Mouse (Mus musculus): ENCODE results near the gene Igsf11. TPM values are rescaled to one million over a fixed set of nuclear protein-coding genes. Genes with fewer than 3 reads are reported as not detected.

Gene Igsf11
- polyA plus RNA-seq, 1 experiment from 2014 or later, result 2.5 TPM

GRCm38 (mm10) chr16:39056961-39057360 lies 164.5 kb downstream of the Igsf11 start:
- Histone ChIP-seq H3K27me3 (replicated peaks) (no peaks in the 10 kb centered on the region), H3K9ac (no peak overlapping the region), H3K4me2 (no peak overlapping the region), H3K27ac (no peak overlapping the region), H3K4me3 (replicated peaks) (no peak overlapping the region), H3K36me3 (no peaks in the 10 kb centered on the region), H3K9me3 (no peaks in the 10 kb centered on the region), H3K4me1 (no peaks in the 10 kb centered on the region)
- 32% methylated on average over 12 of the region's 12 CpGs for WGBS
- no peak for ATAC-seq (ENCODE audit: insufficient read depth, low FRiP score, low read depth)

GRCm38 (mm10) chr16:39058869-39059268 lies 166.4 kb downstream of the Igsf11 start:
- Histone ChIP-seq H3K4me3 (replicated peaks) (no peak overlapping the region), H3K4me2 (no peak overlapping the region), H3K36me3 (no peaks in the 10 kb centered on the region), H3K4me1 (no peaks in the 10 kb centered on the region), H3K27ac (no peak overlapping the region), H3K27me3 (replicated peaks) (no peaks in the 10 kb centered on the region), H3K9ac (no peak overlapping the region), H3K9me3 (no peaks in the 10 kb centered on the region)
- no peak for ATAC-seq (ENCODE audit: insufficient read depth, low FRiP score, low read depth)
- 83% methylated on average over 2 of the region's 2 CpGs for WGBS

- no peak for ATAC-seq (ENCODE audit: insufficient read depth, low FRiP score, low read depth)
- no peaks in the 10 kb centered on the region for H3K9me3 ChIP-seq
- WGBS, result 33% methylated on average over 5 of the region's 5 CpGs
- no peak overlapping the region for H3K27ac ChIP-seq
- H3K9ac ChIP-seq, result no peak overlapping the region
- H3K4me2 ChIP-seq, result no peak overlapping the region
- no peaks in the 10 kb centered on the region for H3K4me1 ChIP-seq
- H3K36me3 ChIP-seq, result no peaks in the 10 kb centered on the region
- H3K4me3 ChIP-seq (replicated peaks), result no peak overlapping the region
- no peaks in the 10 kb centered on the region for H3K27me3 ChIP-seq (replicated peaks)
These were observed 170.1 kb downstream of the Igsf11 start for GRCm38 (mm10) chr16:39062596-39062995.

GRCm38 (mm10) chr16:39065576-39065975 lies 173.1 kb downstream of the Igsf11 start:
- H3K9me3 ChIP-seq, result no peaks in the 10 kb centered on the region
- ATAC-seq (ENCODE audit: insufficient read depth, low FRiP score, low read depth), result no peak
- no peak overlapping the region for H3K9ac ChIP-seq
- 40% methylated on average over 5 of the region's 5 CpGs for WGBS
- H3K27me3 ChIP-seq (replicated peaks), result no peaks in the 10 kb centered on the region
- no peak overlapping the region for H3K4me3 ChIP-seq (replicated peaks)
- H3K4me2 ChIP-seq, result no peak overlapping the region
- H3K4me1 ChIP-seq, result no peaks in the 10 kb centered on the region
- H3K36me3 ChIP-seq, result no peaks in the 10 kb centered on the region
- no peak overlapping the region for H3K27ac ChIP-seq

- H3K9me3 ChIP-seq, result no peaks in the 10 kb centered on the region
- ATAC-seq (ENCODE audit: insufficient read depth, low FRiP score, low read depth), result no peak
- H3K27ac ChIP-seq, result no peak overlapping the region
- H3K27me3 ChIP-seq (replicated peaks), result no peaks in the 10 kb centered on the region
- H3K4me1 ChIP-seq, result no peaks in the 10 kb centered on the region
- H3K36me3 ChIP-seq, result no peaks in the 10 kb centered on the region
- no peak overlapping the region for H3K9ac ChIP-seq
- H3K4me3 ChIP-seq (replicated peaks), result no peak overlapping the region
- H3K4me2 ChIP-seq, result no peak overlapping the region
- 68% methylated on average over 3 of the region's 3 CpGs for WGBS
These were observed 179.0 kb downstream of the Igsf11 start for GRCm38 (mm10) chr16:39071431-39071830.

Other genes starting within 250 kb of the Igsf11 start
- 9.8 and 10.1 TPM in 2 replicates for gene Arhgap31, start 179.4 kb upstream of the Igsf11 start, polyA plus RNA-seq (2015; fragmentation: Nextera tagmentation; extraction: Ambion mirVana)
- gene B4galt4, start 150.4 kb upstream of the Igsf11 start, polyA plus RNA-seq (2015; fragmentation: Nextera tagmentation; extraction: Ambion mirVana), result 21.1 and 21.8 TPM in 2 replicates
- gene Upk1b, start 92.3 kb upstream of the Igsf11 start, polyA plus RNA-seq (2015; fragmentation: Nextera tagmentation; extraction: Ambion mirVana), result 28.4 and 41.5 TPM in 2 replicates
- gene 4930435E12Rik, start 63.9 kb upstream of the Igsf11 start, polyA plus RNA-seq (2015; fragmentation: Nextera tagmentation; extraction: Ambion mirVana), result not detected in 2 replicates